Mouse (Mus musculus) skeletal muscle tissue, adult 2 months (tissue): ENCODE results near the gene Ccdc106.
"Not testable (repeated sequence)": the region's sequence is repeated elsewhere in the genome, so short reads cannot be mapped to it uniquely, and the experiment has no call there.

Experiments
- DNase-seq: peaks from one replicate; pipeline ENCODE4 v3.0.0-alpha.2; 2012; ENCODE audit warnings: low read depth, low spot score

Gene Ccdc106

GRCm38 (mm10) chr7:5015118-5016001, 5.0 kb upstream of the Ccdc106 start, which contains the start of gene Gm44973:
Gene Gm44973 (plus strand): TSS chr7:5015496.
- DNase-seq = peak; percentile 90

- no peak for DNase-seq
Measured at GRCm38 (mm10) chr7:5016057-5016456, 4.3 kb upstream of the Ccdc106 start.

- no peak for DNase-seq
Measured at GRCm38 (mm10) chr7:5016920-5017319, 3.4 kb upstream of the Ccdc106 start.

- DNase-seq = no peak
Measured at GRCm38 (mm10) chr7:5017352-5017751, 3.0 kb upstream of the Ccdc106 start.

- DNase-seq = no peak
Measured at GRCm38 (mm10) chr7:5017931-5018330, 2.4 kb upstream of the Ccdc106 start.

GRCm38 (mm10) chr7:5019576-5019975, 777 bp upstream of the Ccdc106 start:
- DNase-seq = not testable (repeated sequence)

GRCm38 (mm10) chr7:5020685-5021084, 332 bp downstream of the Ccdc106 start:
- DNase-seq = no peak

- DNase-seq = no peak
Measured at GRCm38 (mm10) chr7:5021197-5021596, 844 bp downstream of the Ccdc106 start.

GRCm38 (mm10) chr7:5029543-5029942, 9.2 kb downstream of the Ccdc106 start:
- no peak for DNase-seq

- no peak for DNase-seq
Measured at GRCm38 (mm10) chr7:5029946-5030345, 9.6 kb downstream of the Ccdc106 start.

- DNase-seq = no peak
Measured at GRCm38 (mm10) chr7:5030554-5031275, 10.4 kb downstream of the Ccdc106 start.

GRCm38 (mm10) chr7:5031496-5031895, 11.1 kb downstream of the Ccdc106 start:
- no peak for DNase-seq

GRCm38 (mm10) chr7:5033818-5034217, 13.5 kb downstream of the Ccdc106 start, which contains the start of gene 4632433K11Rik:
Gene 4632433K11Rik (plus strand): TSS chr7:5034118.
- DNase-seq = no peak

- DNase-seq = no peak
Measured at GRCm38 (mm10) chr7:5035628-5036027, 15.3 kb downstream of the Ccdc106 start.

GRCm38 (mm10) chr7:5036136-5036535, 15.8 kb downstream of the Ccdc106 start:
- DNase-seq = no peak

- no peak for DNase-seq
Measured at GRCm38 (mm10) chr7:5037026-5037425, 16.7 kb downstream of the Ccdc106 start.

GRCm38 (mm10) chr7:5037467-5037866, 17.1 kb downstream of the Ccdc106 start:
- no peak for DNase-seq

- peak; percentile 80 for DNase-seq
Measured at GRCm38 (mm10) chr7:5038109-5038732, 17.9 kb downstream of the Ccdc106 start, which contains the start of gene Zfp784. Gene Zfp784 (minus strand): TSS chr7:5038446.

GRCm38 (mm10) chr7:5038940-5039339, 18.6 kb downstream of the Ccdc106 start:
- DNase-seq = no peak

- no peak for DNase-seq
Measured at GRCm38 (mm10) chr7:5044981-5045380, 24.6 kb downstream of the Ccdc106 start.

- DNase-seq = no peak
Measured at GRCm38 (mm10) chr7:5046112-5046511, 25.8 kb downstream of the Ccdc106 start.

GRCm38 (mm10) chr7:5047313-5047712, 27.0 kb downstream of the Ccdc106 start:
- DNase-seq = no peak
